Mouse (Mus musculus) heart, embryonic 16.5 days (tissue): Measurements from ENCODE around the gene Cln5. TPM values are rescaled to one million over a fixed set of nuclear protein-coding genes. Genes with fewer than 3 reads are reported as not detected.

Experiments
- ATAC-seq: fragments of 200-750 bp; cut with Nextera tagmentation; replicated peaks from 2 replicates; pipeline ENCODE4 v1.8.0; 2017; ENCODE audit warnings: moderate number of reproducible peaks; ENCODE audit not compliant: insufficient read depth, low FRiP score; ENCODE audit errors: extremely low read depth
- H3K27ac ChIP-seq: fragments of 300-500 bp; sonication (generic); 2 replicates; pipeline ENCODE4 v1.5.1; 2014; ENCODE audit warnings: mild to moderate bottlenecking, low read length, control low read depth, moderate library complexity
- H3K27me3 ChIP-seq: fragments of 300-500 bp; sonication (generic); 2 replicates; pipeline ENCODE4 v1.6.1; 2014; ENCODE audit warnings: low read length, mixed read lengths; ENCODE audit not compliant: control insufficient read depth, insufficient read depth
- H3K36me3 ChIP-seq: fragments of 300-500 bp; sonication (generic); 2 replicates; pipeline ENCODE4 v1.6.1; 2014; ENCODE audit not compliant: control insufficient read depth, insufficient read depth
- H3K4me1 ChIP-seq: fragments of 300-500 bp; sonication (generic); 2 replicates; pipeline ENCODE4 v1.6.1; 2014; ENCODE audit warnings: low read length, mixed read lengths; ENCODE audit not compliant: control insufficient read depth, insufficient read depth
- H3K4me2 ChIP-seq: fragments of 300-500 bp; sonication (generic); 2 replicates; pipeline ENCODE4 v1.6.1; 2014; ENCODE audit warnings: low read depth, mild to moderate bottlenecking, control low read depth, low read length
- H3K4me3 ChIP-seq: fragments of 300-500 bp; sonication (generic); 2 replicates; pipeline ENCODE4 v1.5.1; 2014; ENCODE audit warnings: mild to moderate bottlenecking, control low read depth, low read length
- H3K9ac ChIP-seq: fragments of 300-500 bp; sonication (generic); 2 replicates; pipeline ENCODE4 v1.6.1; 2014; ENCODE audit warnings: low read length, control low read depth
- H3K9me3 ChIP-seq: fragments of 300-500 bp; sonication (generic); replicated peaks from 2 replicates; pipeline ENCODE4 v1.6.1; 2016; ENCODE audit warnings: low read length; ENCODE audit not compliant: control insufficient read depth
- WGBS: fragments of 180-500 bp; shearing (Covaris S2); extraction: QIAGEN DNeasy Blood & Tissue Kit; methylation state at CpG from one replicate; pipeline ENCODE4 v1.1.7; 2014; 5-methylcytosine and 5-hydroxymethylcytosine counted together
- polyA plus RNA-seq: library from polyadenylated mRNA; unstranded; fragments of >200 nt; fragmentation: Nextera tagmentation; extraction: Ambion mirVana; gene quantifications from 2 replicates; pipeline ENCODE4 v1.2.1, GENCODE M21; 2015

The Cln5 gene
- polyA plus RNA-seq, 1 experiment from 2014 or later, result 27.6 TPM

- WGBS, result 80% methylated on average over 13 of the region's 13 CpGs
- Histone ChIP-seq H3K9ac (no peak overlapping the region), H3K27ac (no peak overlapping the region), H3K36me3 (no peaks in the 10 kb centered on the region), H3K27me3 (no peaks in the 10 kb centered on the region), H3K4me3 (no peak overlapping the region), H3K4me2 (no peak overlapping the region), H3K4me1 (no peaks in the 10 kb centered on the region), H3K9me3 (no peaks in the 10 kb centered on the region)
- no peak for ATAC-seq
These were observed 15.3 kb upstream of the Cln5 start for GRCm38 (mm10) chr14:103054731-103055130.

DNA sequence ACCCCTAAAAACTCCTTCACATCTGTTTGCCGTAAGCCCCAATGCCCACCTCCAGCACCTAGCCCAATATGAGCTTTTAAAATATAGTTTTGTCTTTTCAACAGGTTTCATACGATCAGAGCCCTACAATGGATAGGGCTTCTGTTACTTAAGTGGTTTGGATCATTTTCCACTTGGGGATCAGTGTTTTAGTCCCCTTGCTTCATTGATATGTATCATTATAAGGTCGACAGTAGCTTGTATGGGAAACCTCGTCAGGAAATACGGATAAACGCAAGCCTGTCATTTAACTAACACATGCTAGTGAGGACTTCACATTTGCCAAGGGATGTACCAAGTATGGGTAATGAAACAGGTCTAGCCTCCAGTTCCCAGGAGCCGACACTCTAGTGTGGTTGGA, 13.4 kb upstream of the Cln5 start:
- ATAC-seq, result no peak
- Histone ChIP-seq H3K9ac (no peak overlapping the region), H3K4me1 (no peaks in the 10 kb centered on the region), H3K27me3 (no peaks in the 10 kb centered on the region), H3K27ac (no peak overlapping the region), H3K4me2 (no peak overlapping the region), H3K4me3 (no peak overlapping the region), H3K36me3 (no peaks in the 10 kb centered on the region), H3K9me3 (no peaks in the 10 kb centered on the region)
- 86% methylated on average over 7 of the region's 7 CpGs for WGBS

GRCm38 (mm10) chr14:103058998-103059397, 11.0 kb upstream of the Cln5 start:
- Histone ChIP-seq H3K4me2 (no peak overlapping the region), H3K4me1 (no peaks in the 10 kb centered on the region), H3K36me3 (no peaks in the 10 kb centered on the region), H3K4me3 (no peak overlapping the region), H3K9me3 (no peaks in the 10 kb centered on the region), H3K9ac (no peak overlapping the region), H3K27me3 (no peaks in the 10 kb centered on the region), H3K27ac (no peak overlapping the region)
- no peak for ATAC-seq
- WGBS, result 42% methylated on average over 1 of the region's 1 CpGs

GRCm38 (mm10) chr14:103059495-103059894, 10.5 kb upstream of the Cln5 start:
- H3K27me3 ChIP-seq, result no peaks in the 10 kb centered on the region
- 74% methylated on average over 10 of the region's 10 CpGs for WGBS
- H3K9me3 ChIP-seq, result no peaks in the 10 kb centered on the region
- H3K4me3 ChIP-seq, result no peak overlapping the region
- H3K27ac ChIP-seq, result no peak overlapping the region
- H3K4me1 ChIP-seq, result no peaks in the 10 kb centered on the region
- no peaks in the 10 kb centered on the region for H3K36me3 ChIP-seq
- no peak overlapping the region for H3K4me2 ChIP-seq
- no peak for ATAC-seq
- H3K9ac ChIP-seq, result no peak overlapping the region

DNA sequence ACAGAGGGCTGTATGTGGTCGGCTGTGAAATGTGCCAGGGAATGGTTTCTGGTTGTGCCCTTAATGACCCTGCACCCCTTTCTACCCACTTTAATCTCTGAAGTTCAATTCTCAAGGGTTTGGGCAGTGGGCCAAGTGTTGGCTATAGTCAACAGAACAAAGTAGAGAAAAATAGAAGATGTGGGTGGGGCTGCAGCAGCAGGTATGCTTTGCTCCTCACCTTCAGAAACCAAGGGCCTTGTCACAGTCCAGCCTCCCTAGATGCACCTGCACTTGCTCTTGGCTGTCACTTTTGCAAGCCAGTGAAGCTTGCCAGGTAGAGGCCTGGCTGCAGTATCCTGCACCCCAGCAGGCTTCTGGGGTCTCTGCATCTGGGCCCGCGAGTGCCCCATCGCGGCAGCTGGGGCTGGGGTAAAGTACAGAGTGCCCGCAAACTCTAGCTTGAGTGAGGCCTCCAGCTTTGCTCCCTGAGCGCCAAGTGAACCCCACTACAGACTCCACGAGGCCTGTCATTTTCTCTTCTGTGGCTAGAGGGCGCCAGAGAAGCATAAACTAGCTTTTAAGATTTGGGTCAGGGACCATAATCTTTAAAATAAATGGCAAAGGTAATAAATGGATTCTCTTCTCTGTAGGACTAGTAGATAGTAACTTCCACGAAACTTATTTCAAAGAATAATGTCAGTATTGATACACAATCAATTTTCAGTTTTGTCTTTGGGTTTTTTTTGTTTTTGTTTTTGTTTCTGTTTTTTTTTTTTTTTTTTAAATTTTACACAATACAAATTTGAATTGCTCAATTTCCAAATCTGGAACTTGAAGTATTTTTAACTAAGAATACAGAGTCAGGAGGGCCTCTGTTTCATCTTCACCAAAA, 4.5 kb upstream of the Cln5 start:
- peak overlapping the region; percentile 36; the same call in 1 of the 2 replicates for H3K4me2 ChIP-seq
- H3K36me3 ChIP-seq, result no peaks in the 10 kb centered on the region
- H3K9me3 ChIP-seq, result no peaks in the 10 kb centered on the region
- peaks cover 8% of the 10 kb centered on the region for H3K4me1 ChIP-seq
- H3K27ac ChIP-seq, result no peak overlapping the region
- H3K4me3 ChIP-seq, result no peak overlapping the region
- 8% methylated on average over 10 of the region's 10 CpGs for WGBS
- no peaks in the 10 kb centered on the region for H3K27me3 ChIP-seq
- ATAC-seq, result no peak
- H3K9ac ChIP-seq, result no peak overlapping the region

GRCm38 (mm10) chr14:103069465-103069863, 552 bp upstream of the Cln5 start:
- WGBS, result 13% methylated on average over 12 of the region's 12 CpGs
- H3K9ac ChIP-seq, result peak overlapping the region; percentile 78
- ATAC-seq, result no peak

GRCm38 (mm10) chr14:103070790-103071189, 774 bp downstream of the Cln5 start:
- peaks cover 15% of the 10 kb centered on the region for H3K36me3 ChIP-seq
- H3K4me3 ChIP-seq, result peak overlapping the region; percentile 83
- H3K4me1 ChIP-seq, result peaks cover 6% of the 10 kb centered on the region
- H3K4me2 ChIP-seq, result peak overlapping the region; percentile 100
- ATAC-seq, result no peak
- peak overlapping the region; percentile 76 for H3K9ac ChIP-seq
- no peaks in the 10 kb centered on the region for H3K27me3 ChIP-seq
- peak overlapping the region; percentile 89 for H3K27ac ChIP-seq
- 4% methylated on average over 10 of the region's 10 CpGs for WGBS
- H3K9me3 ChIP-seq, result no peaks in the 10 kb centered on the region

More at GRCm38 (mm10) chr14:103069465-103069863, 552 bp upstream of the Cln5 start:
- peak overlapping the region; percentile 94 for H3K27ac ChIP-seq
- H3K4me2 ChIP-seq, result peak overlapping the region; percentile 100
- peaks cover 10% of the 10 kb centered on the region for H3K36me3 ChIP-seq
- peaks cover 8% of the 10 kb centered on the region for H3K4me1 ChIP-seq
- H3K9me3 ChIP-seq, result no peaks in the 10 kb centered on the region
- H3K4me3 ChIP-seq, result peak overlapping the region; percentile 83
- no peaks in the 10 kb centered on the region for H3K27me3 ChIP-seq

GRCm38 (mm10) chr14:103071471-103071870, 1.5 kb downstream of the Cln5 start:
- no peak for ATAC-seq
- no peaks in the 10 kb centered on the region for H3K9me3 ChIP-seq
- peaks cover 19% of the 10 kb centered on the region for H3K36me3 ChIP-seq
- H3K27me3 ChIP-seq, result no peaks in the 10 kb centered on the region
- no peak overlapping the region for H3K4me2 ChIP-seq
- no peak overlapping the region for H3K4me3 ChIP-seq
- H3K9ac ChIP-seq, result no peak overlapping the region
- H3K4me1 ChIP-seq, result peaks cover 6% of the 10 kb centered on the region
- WGBS, result 92% methylated on average over 12 of the region's 12 CpGs
- no peak overlapping the region for H3K27ac ChIP-seq

- peaks cover 25% of the 10 kb centered on the region for H3K36me3 ChIP-seq
- H3K9ac ChIP-seq, result no peak overlapping the region
- no peak overlapping the region for H3K4me2 ChIP-seq
- no peaks in the 10 kb centered on the region for H3K9me3 ChIP-seq
- H3K27ac ChIP-seq, result no peak overlapping the region
- 84% methylated on average over 4 of the region's 4 CpGs for WGBS
- no peaks in the 10 kb centered on the region for H3K27me3 ChIP-seq
- peaks cover 6% of the 10 kb centered on the region for H3K4me1 ChIP-seq
- no peak overlapping the region for H3K4me3 ChIP-seq
- no peak for ATAC-seq
These were observed 2.7 kb downstream of the Cln5 start for GRCm38 (mm10) chr14:103072731-103073130.
